Mouse (Mus musculus): Measurements from ENCODE around the gene Nodal. TPM values are rescaled to one million over a fixed set of nuclear protein-coding genes. Genes with fewer than 3 reads are reported as not detected.

The Nodal gene
- polyA plus RNA-seq, 1 experiment from 2014 or later, result not detected

DNA sequence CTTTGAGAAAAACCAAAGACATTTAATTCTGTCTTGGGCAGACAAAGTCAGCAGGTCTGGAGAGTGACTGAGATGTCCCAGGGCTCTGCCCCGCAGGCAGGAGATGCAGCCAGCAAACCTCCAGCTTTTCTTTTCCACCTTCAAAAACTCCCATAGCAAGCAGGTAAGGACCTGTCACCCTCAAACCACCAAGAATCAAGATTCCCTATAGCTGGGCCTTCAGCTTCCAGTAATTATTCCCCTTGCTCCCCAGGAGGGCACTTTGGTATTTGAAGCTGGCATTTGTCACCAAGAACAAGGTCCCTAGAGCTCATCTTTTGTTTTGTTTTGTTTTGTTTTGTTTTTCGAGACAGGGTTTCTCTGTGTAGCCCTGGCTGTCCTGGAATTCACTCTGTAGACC is 726 bp upstream of the Nodal start:
- ATAC-seq (replicated peaks; ENCODE audit: insufficient number of reproducible peaks, low FRiP score, low TSS enrichment), result no peak
- H3K27ac ChIP-seq (ENCODE audit: low read depth, low read length), result no peak overlapping the region
- WGBS (ENCODE audit: insufficient replicate concordance), result 37% methylated on average over 2 of the region's 2 CpGs
- no peak overlapping the region for H3K4me2 ChIP-seq
- peaks cover 49% of the 10 kb centered on the region for H3K27me3 ChIP-seq (ENCODE audit: control insufficient read depth, insufficient read depth, low read length)
- no peak overlapping the region for H3K4me3 ChIP-seq (ENCODE audit: low read depth, low read length)
- no peaks in the 10 kb centered on the region for H3K36me3 ChIP-seq (ENCODE audit: control insufficient read depth, insufficient read depth, low read length)
- peaks cover 16% of the 10 kb centered on the region for H3K4me1 ChIP-seq (ENCODE audit: control insufficient read depth, insufficient read depth, low read length)
- H3K9ac ChIP-seq (ENCODE audit: low read depth, low read length), result no peak overlapping the region
- H3K9me3 ChIP-seq (replicated peaks; ENCODE audit: control insufficient read depth, low read length), result no peaks in the 10 kb centered on the region

DNA sequence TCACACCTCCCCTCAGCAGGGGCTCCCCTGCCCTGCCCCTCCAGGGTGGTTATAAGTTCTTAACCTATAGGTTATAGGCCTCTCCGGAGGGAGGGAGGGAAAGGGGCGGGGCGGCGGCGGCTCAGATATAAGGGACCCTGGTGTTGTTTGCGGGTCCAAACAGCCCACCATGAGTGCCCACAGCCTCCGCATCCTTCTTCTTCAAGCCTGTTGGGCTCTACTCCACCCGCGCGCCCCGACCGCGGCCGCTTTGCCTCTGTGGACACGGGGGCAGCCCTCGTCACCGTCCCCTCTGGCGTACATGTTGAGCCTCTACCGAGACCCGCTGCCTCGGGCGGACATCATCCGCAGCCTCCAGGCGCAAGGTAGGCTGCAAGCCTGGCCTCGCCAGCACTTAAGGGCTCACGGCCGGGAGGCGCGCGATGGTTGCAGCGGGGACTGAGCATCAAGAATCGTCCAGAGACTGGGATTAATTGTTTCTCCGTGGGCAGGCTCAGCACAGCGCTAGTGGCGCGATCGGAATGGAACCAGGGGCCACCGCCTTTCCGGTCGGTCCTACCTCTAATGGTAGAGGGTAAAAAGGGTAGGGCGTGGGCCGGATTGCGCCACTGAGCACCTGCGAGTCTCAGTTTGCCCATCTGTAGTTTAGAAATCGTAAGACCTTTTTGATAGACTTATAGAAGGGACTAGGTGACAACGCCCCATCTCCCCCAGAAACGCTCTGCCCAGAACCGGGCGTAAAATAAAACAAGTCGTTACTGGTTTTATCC is 544 bp downstream of the Nodal start:
- peak overlapping the region; percentile 49 for H3K4me3 ChIP-seq (ENCODE audit: low read depth, low read length)
- 2% methylated on average over 50 of the region's 50 CpGs for WGBS (ENCODE audit: insufficient replicate concordance)
- ATAC-seq (replicated peaks; ENCODE audit: insufficient number of reproducible peaks, low FRiP score, low TSS enrichment), result no peak
- no peaks in the 10 kb centered on the region for H3K9me3 ChIP-seq (replicated peaks; ENCODE audit: control insufficient read depth, low read length)
- peak overlapping the region; percentile 89 for H3K4me2 ChIP-seq
- H3K27me3 ChIP-seq (ENCODE audit: control insufficient read depth, insufficient read depth, low read length), result peaks cover 49% of the 10 kb centered on the region
- peaks cover 12% of the 10 kb centered on the region for H3K4me1 ChIP-seq (ENCODE audit: control insufficient read depth, insufficient read depth, low read length)
- H3K27ac ChIP-seq (ENCODE audit: low read depth, low read length), result no peak overlapping the region
- H3K36me3 ChIP-seq (ENCODE audit: control insufficient read depth, insufficient read depth, low read length), result no peaks in the 10 kb centered on the region
- H3K9ac ChIP-seq (ENCODE audit: low read depth, low read length), result no peak overlapping the region

DNA sequence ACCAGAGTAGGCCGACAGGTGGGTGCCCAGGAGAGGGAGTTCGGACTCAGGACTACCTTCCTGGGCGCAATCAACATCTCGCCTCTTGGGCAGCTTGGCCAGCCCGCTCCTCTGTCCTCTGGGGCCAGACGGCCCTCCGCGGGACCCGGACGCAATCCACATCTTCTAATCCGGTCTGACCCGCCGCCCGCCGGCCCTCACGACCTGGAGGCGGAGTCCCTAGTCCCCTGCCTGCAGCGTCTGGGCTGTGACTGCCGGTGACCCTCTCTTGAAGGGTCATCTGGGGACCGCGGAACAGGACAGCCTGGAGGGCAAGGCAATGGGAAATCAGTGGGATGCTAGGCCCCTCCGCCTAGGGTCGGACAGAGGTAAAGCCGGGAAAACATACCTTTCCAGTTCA is 1.4 kb downstream of the Nodal start:
- Histone ChIP-seq H3K27ac (ENCODE audit: low read depth, low read length) (no peak overlapping the region), H3K9me3 (replicated peaks; ENCODE audit: control insufficient read depth, low read length) (no peaks in the 10 kb centered on the region), H3K4me2 (peak overlapping the region; percentile 31; the same call in 1 of the 2 replicates), H3K36me3 (ENCODE audit: control insufficient read depth, insufficient read depth, low read length) (no peaks in the 10 kb centered on the region), H3K27me3 (ENCODE audit: control insufficient read depth, insufficient read depth, low read length) (peaks cover 49% of the 10 kb centered on the region), H3K4me1 (ENCODE audit: control insufficient read depth, insufficient read depth, low read length) (peaks cover 14% of the 10 kb centered on the region), H3K4me3 (ENCODE audit: low read depth, low read length) (no peak overlapping the region), H3K9ac (ENCODE audit: low read depth, low read length) (no peak overlapping the region)
- no peak for ATAC-seq (replicated peaks; ENCODE audit: insufficient number of reproducible peaks, low FRiP score, low TSS enrichment)
- WGBS (ENCODE audit: insufficient replicate concordance), result 4% methylated on average over 24 of the region's 24 CpGs

DNA sequence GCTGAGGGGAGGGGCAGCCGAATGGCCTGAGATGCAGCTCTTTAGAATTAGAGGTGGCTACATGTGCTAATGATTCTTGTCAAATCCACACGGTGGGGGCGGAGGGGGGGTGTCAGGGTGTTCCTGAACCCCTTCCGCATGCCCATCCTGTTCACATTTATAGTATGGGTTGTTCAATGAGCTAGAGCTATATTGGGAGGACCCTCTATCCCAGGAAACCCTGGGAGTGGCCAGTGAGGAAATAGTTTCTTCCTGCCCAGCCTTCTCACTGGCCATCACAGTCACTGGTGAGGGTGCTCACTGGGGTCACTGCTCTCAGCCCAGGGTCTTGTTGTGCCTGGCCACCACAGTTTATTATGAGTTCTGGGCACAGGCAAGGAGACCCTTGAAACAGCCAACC is 2.2 kb downstream of the Nodal start:
- Histone ChIP-seq H3K27ac (ENCODE audit: low read depth, low read length) (no peak overlapping the region), H3K9ac (ENCODE audit: low read depth, low read length) (no peak overlapping the region), H3K4me1 (ENCODE audit: control insufficient read depth, insufficient read depth, low read length) (peaks cover 20% of the 10 kb centered on the region), H3K27me3 (ENCODE audit: control insufficient read depth, insufficient read depth, low read length) (peaks cover 45% of the 10 kb centered on the region), H3K9me3 (replicated peaks; ENCODE audit: control insufficient read depth, low read length) (no peaks in the 10 kb centered on the region), H3K4me3 (ENCODE audit: low read depth, low read length) (no peak overlapping the region), H3K36me3 (ENCODE audit: control insufficient read depth, insufficient read depth, low read length) (no peaks in the 10 kb centered on the region), H3K4me2 (no peak overlapping the region)
- no peak for ATAC-seq (replicated peaks; ENCODE audit: insufficient number of reproducible peaks, low FRiP score, low TSS enrichment)
- 63% methylated on average over 4 of the region's 4 CpGs for WGBS (ENCODE audit: insufficient replicate concordance)

DNA sequence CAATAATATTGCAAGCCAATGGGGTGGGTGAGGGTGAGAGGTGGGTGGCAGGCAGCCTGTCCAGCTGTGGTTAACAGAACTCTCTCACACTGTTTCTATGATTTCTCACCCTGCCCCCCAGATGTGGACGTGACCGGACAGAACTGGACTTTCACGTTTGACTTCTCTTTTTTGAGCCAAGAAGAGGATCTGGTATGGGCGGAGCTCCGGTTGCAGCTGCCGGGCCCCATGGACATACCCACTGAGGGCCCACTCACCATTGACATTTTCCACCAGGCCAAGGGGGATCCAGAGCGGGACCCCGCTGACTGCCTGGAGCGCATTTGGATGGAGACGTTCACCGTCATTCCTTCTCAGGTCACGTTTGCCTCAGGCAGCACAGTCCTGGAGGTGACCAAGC is 5.1 kb downstream of the Nodal start:
- H3K9me3 ChIP-seq (replicated peaks; ENCODE audit: control insufficient read depth, low read length), result no peaks in the 10 kb centered on the region
- H3K9ac ChIP-seq (ENCODE audit: low read depth, low read length), result no peak overlapping the region
- no peak for ATAC-seq (replicated peaks; ENCODE audit: insufficient number of reproducible peaks, low FRiP score, low TSS enrichment)
- H3K27me3 ChIP-seq (ENCODE audit: control insufficient read depth, insufficient read depth, low read length), result peaks cover 28% of the 10 kb centered on the region
- no peaks in the 10 kb centered on the region for H3K36me3 ChIP-seq (ENCODE audit: control insufficient read depth, insufficient read depth, low read length)
- H3K4me2 ChIP-seq, result no peak overlapping the region
- H3K4me1 ChIP-seq (ENCODE audit: control insufficient read depth, insufficient read depth, low read length), result peaks cover 20% of the 10 kb centered on the region
- H3K4me3 ChIP-seq (ENCODE audit: low read depth, low read length), result no peak overlapping the region
- 87% methylated on average over 12 of the region's 12 CpGs for WGBS (ENCODE audit: insufficient replicate concordance)
- H3K27ac ChIP-seq (ENCODE audit: low read depth, low read length), result no peak overlapping the region

DNA sequence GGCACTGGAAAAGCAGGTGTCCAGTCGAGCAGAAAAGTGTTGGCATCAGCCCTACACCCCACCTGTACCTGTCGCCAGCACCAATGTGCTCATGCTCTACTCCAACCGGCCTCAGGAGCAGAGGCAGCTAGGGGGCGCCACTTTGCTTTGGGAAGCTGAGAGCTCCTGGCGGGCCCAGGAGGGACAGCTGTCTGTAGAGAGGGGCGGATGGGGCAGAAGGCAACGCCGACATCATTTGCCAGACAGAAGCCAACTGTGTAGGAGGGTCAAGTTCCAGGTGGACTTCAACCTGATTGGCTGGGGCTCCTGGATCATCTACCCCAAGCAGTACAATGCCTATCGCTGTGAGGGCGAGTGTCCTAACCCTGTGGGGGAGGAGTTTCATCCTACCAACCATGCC is 5.5 kb downstream of the Nodal start:
- no peaks in the 10 kb centered on the region for H3K36me3 ChIP-seq (ENCODE audit: control insufficient read depth, insufficient read depth, low read length)
- H3K4me1 ChIP-seq (ENCODE audit: control insufficient read depth, insufficient read depth, low read length), result peaks cover 16% of the 10 kb centered on the region
- 61% methylated on average over 10 of the region's 10 CpGs for WGBS (ENCODE audit: insufficient replicate concordance)
- no peak for ATAC-seq (replicated peaks; ENCODE audit: insufficient number of reproducible peaks, low FRiP score, low TSS enrichment)
- no peaks in the 10 kb centered on the region for H3K9me3 ChIP-seq (replicated peaks; ENCODE audit: control insufficient read depth, low read length)
- peaks cover 24% of the 10 kb centered on the region for H3K27me3 ChIP-seq (ENCODE audit: control insufficient read depth, insufficient read depth, low read length)
- no peak overlapping the region for H3K27ac ChIP-seq (ENCODE audit: low read depth, low read length)
- H3K4me3 ChIP-seq (ENCODE audit: low read depth, low read length), result no peak overlapping the region
- no peak overlapping the region for H3K4me2 ChIP-seq
- no peak overlapping the region for H3K9ac ChIP-seq (ENCODE audit: low read depth, low read length)

DNA sequence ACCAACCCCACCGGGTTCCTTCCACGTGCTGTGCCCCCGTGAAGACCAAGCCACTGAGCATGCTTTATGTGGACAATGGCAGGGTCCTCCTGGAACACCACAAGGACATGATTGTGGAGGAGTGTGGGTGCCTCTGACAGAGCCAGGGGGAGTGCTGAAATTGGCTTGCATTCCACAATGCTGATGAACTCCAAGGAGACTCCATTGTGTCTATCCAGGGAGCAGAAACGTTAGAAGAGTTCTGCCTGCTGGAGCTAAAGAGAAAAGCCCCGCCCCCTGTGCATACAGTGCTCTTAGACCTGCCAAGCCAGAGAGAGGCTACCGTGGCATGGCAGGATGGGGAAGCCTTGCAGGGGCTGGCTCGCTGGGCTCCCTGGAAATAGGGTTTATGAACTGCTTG is 6.7 kb downstream of the Nodal start:
- H3K4me2 ChIP-seq, result peak overlapping the region; percentile 14; the same call in 1 of the 2 replicates
- H3K4me1 ChIP-seq (ENCODE audit: control insufficient read depth, insufficient read depth, low read length), result peaks cover 8% of the 10 kb centered on the region
- no peaks in the 10 kb centered on the region for H3K9me3 ChIP-seq (replicated peaks; ENCODE audit: control insufficient read depth, low read length)
- H3K4me3 ChIP-seq (ENCODE audit: low read depth, low read length), result no peak overlapping the region
- no peak overlapping the region for H3K27ac ChIP-seq (ENCODE audit: low read depth, low read length)
- 0 out of 2 replicates have a peak overlapping the region, but pooled peaks have one; percentile 10 for H3K9ac ChIP-seq (ENCODE audit: low read depth, low read length)
- no peak for ATAC-seq (replicated peaks; ENCODE audit: insufficient number of reproducible peaks, low FRiP score, low TSS enrichment)
- WGBS (ENCODE audit: insufficient replicate concordance), result 47% methylated on average over 7 of the region's 7 CpGs
- H3K36me3 ChIP-seq (ENCODE audit: control insufficient read depth, insufficient read depth, low read length), result no peaks in the 10 kb centered on the region
- peaks cover 12% of the 10 kb centered on the region for H3K27me3 ChIP-seq (ENCODE audit: control insufficient read depth, insufficient read depth, low read length)

DNA sequence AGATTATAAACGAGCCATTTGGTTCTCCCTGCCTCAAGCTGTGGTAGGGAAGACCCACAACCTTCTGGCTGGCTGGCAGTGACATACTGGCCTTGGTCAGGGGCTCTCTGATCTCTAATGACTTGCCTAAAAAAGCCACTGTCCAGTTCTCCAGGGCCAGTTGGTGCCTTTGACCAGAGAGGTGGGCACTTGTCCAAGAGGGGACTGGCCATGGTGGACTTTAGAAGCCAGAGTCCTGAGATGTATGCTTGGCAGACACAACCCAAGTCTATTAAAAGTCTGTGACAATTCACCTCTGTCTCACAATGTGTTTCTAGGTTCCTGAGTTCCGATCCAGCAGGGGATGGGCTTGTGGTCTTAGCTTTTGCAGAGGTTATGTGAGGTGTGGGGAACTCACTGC is 7.3 kb downstream of the Nodal start:
- Histone ChIP-seq H3K36me3 (ENCODE audit: control insufficient read depth, insufficient read depth, low read length) (peaks cover 3% of the 10 kb centered on the region; the same call in 1 of the 2 replicates), H3K4me3 (ENCODE audit: low read depth, low read length) (no peak overlapping the region), H3K9me3 (replicated peaks; ENCODE audit: control insufficient read depth, low read length) (no peaks in the 10 kb centered on the region), H3K9ac (ENCODE audit: low read depth, low read length) (no peak overlapping the region), H3K4me2 (no peak overlapping the region), H3K27ac (ENCODE audit: low read depth, low read length) (no peak overlapping the region), H3K27me3 (ENCODE audit: control insufficient read depth, insufficient read depth, low read length) (peaks cover 6% of the 10 kb centered on the region), H3K4me1 (ENCODE audit: control insufficient read depth, insufficient read depth, low read length) (peaks cover 8% of the 10 kb centered on the region)
- WGBS (ENCODE audit: insufficient replicate concordance), result 78% methylated on average over 2 of the region's 2 CpGs
- ATAC-seq (replicated peaks; ENCODE audit: insufficient number of reproducible peaks, low FRiP score, low TSS enrichment), result no peak

DNA sequence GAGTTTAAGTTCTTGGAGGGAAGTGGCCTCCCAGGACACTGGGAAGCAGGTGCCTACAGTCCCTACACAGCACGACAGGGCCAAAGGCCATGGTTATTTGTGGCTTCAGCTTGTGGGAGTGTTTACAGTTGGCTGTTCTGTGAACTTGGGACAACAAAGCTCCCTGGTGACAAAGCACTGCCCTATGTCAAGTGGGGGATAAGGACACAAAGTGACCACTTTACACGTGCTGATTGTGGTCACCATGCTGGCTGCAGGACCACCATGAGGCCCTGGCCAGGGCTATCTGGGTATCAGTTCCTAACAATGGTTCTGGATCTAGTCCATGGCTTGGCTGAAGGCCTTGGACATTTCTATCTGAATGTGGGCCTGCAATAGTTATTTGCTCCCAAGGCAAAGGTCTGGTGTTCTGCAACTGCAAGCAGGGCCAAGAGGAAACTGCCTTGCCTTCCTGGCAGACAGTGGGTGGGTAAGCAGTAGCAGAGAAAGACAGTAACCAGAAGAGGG is 8.5 kb downstream of the Nodal start:
- Histone ChIP-seq H3K9me3 (replicated peaks; ENCODE audit: control insufficient read depth, low read length) (no peaks in the 10 kb centered on the region), H3K4me2 (no peak overlapping the region), H3K4me1 (ENCODE audit: control insufficient read depth, insufficient read depth, low read length) (peaks cover 8% of the 10 kb centered on the region), H3K27me3 (ENCODE audit: control insufficient read depth, insufficient read depth, low read length) (no peaks in the 10 kb centered on the region), H3K36me3 (ENCODE audit: control insufficient read depth, insufficient read depth, low read length) (peaks cover 5% of the 10 kb centered on the region; the same call in 1 of the 2 replicates), H3K9ac (ENCODE audit: low read depth, low read length) (no peak overlapping the region), H3K27ac (ENCODE audit: low read depth, low read length) (no peak overlapping the region), H3K4me3 (ENCODE audit: low read depth, low read length) (no peak overlapping the region)
- 28% methylated on average over 2 of the region's 2 CpGs for WGBS (ENCODE audit: insufficient replicate concordance)
- ATAC-seq (replicated peaks; ENCODE audit: insufficient number of reproducible peaks, low FRiP score, low TSS enrichment), result no peak
